Mouse (Mus musculus) intestine, postnatal 0 days (tissue): ENCODE results near the gene Dusp5. TPM values are rescaled to one million over a fixed set of nuclear protein-coding genes. Genes with fewer than 3 reads are reported as not detected.
A peak's percentile ranks its signal among the peaks of the same experiment; 100 is the strongest.

Experiments used
- ATAC-seq: fragments of 200-750 bp; cut with Nextera tagmentation; 2 replicates; pipeline ENCODE4 v1.8.0; 2017; ENCODE audit warnings: mild to moderate bottlenecking, moderate TSS enrichment, moderate library complexity
- H3K27ac ChIP-seq: fragments of 300-500 bp; sonication (generic); 2 replicates; pipeline ENCODE4 v1.5.1; 2014; ENCODE audit warnings: mild to moderate bottlenecking, low read depth, low read length, moderate library complexity
- H3K27me3 ChIP-seq: fragments of 300-500 bp; sonication (generic); replicated peaks from 2 replicates; pipeline ENCODE4 v1.6.1; 2014; ENCODE audit warnings: low read length, mixed read lengths; ENCODE audit not compliant: control insufficient read depth, insufficient read depth
- H3K36me3 ChIP-seq: fragments of 300-500 bp; sonication (generic); 2 replicates; pipeline ENCODE4 v1.6.1; 2014; ENCODE audit warnings: mild to moderate bottlenecking, moderate library complexity; ENCODE audit not compliant: control insufficient read depth, insufficient read depth
- H3K4me1 ChIP-seq: fragments of 300-500 bp; sonication (generic); replicated peaks from 2 replicates; pipeline ENCODE4 v1.6.1; 2014; ENCODE audit warnings: antibody characterized with exemption, low read length, mixed read lengths; ENCODE audit not compliant: control insufficient read depth, insufficient read depth
- H3K4me2 ChIP-seq: fragments of 300-500 bp; sonication (generic); replicated peaks from 2 replicates; pipeline ENCODE4 v1.6.1; 2014; ENCODE audit warnings: low read depth, mild to moderate bottlenecking, moderate library complexity
- H3K4me3 ChIP-seq: fragments of 300-500 bp; sonication (generic); 2 replicates; pipeline ENCODE4 v1.5.1; 2014; ENCODE audit warnings: low read depth, low read length
- H3K9ac ChIP-seq: fragments of 300-500 bp; sonication (generic); 2 replicates; pipeline ENCODE4 v1.6.1; 2014; ENCODE audit warnings: mild to moderate bottlenecking, low read depth, low read length
- H3K9me3 ChIP-seq: fragments of 300-500 bp; sonication (generic); 2 replicates; pipeline ENCODE4 v1.6.1; 2016; ENCODE audit warnings: mixed run types; ENCODE audit not compliant: control insufficient read depth
- CTCF ChIP-seq: sonication (generic); IDR thresholded peaks from 2 replicates; pipeline ENCODE4 v1.5.1; 2016; ENCODE audit warnings: low read depth, mild to moderate bottlenecking, control low read depth, antibody characterized with exemption, moderate library complexity
- WGBS: fragments of 180-500 bp; shearing (Covaris S2); extraction: QIAGEN DNeasy Blood & Tissue Kit; methylation state at CpG from one replicate; pipeline ENCODE4 v1.1.7; 2014; 5-methylcytosine and 5-hydroxymethylcytosine counted together
- polyA plus RNA-seq: library from polyadenylated mRNA; unstranded; fragments of >200 nt; fragmentation: Nextera tagmentation; extraction: Ambion mirVana; gene quantifications from 2 replicates; pipeline ENCODE4 v1.2.1, GENCODE M21; 2015

Gene Dusp5
- polyA plus RNA-seq, 1 experiment from 2014 or later: 12.4 TPM

DNA sequence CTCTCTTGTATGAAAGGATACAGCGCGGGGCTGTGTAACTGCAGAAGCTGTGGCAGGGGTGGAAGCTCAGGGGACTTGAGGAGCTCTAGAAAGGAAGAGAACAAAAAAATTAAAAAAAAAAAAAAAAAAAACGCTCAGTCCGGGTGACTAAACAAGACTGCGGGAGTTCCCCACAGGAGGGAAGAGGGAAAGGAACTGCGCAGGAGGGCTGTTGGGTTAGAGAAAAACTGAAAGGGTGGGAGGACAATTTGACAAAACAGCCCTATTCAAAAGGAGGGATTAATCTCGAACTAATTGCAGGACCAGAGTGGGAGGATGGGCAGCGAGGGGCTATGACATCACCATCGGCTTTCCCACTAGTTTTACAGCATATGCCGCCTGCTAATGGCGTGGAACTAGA is 39.0 kb downstream of the Dusp5 start:
- WGBS: 58% methylated on average over 11 of the region's 11 CpGs
- no peak overlapping the region for H3K4me3 ChIP-seq
- no peak for TF ChIP-seq CTCF
- no peaks in the 10 kb centered on the region for H3K4me1 ChIP-seq
- H3K9me3 ChIP-seq: no peaks in the 10 kb centered on the region
- H3K4me2 ChIP-seq: no peak overlapping the region
- no peak for ATAC-seq
- no peak overlapping the region for H3K27ac ChIP-seq
- no peaks in the 10 kb centered on the region for H3K27me3 ChIP-seq
- H3K36me3 ChIP-seq: no peaks in the 10 kb centered on the region
- H3K9ac ChIP-seq: no peak overlapping the region

- Histone ChIP-seq H3K9me3 (no peaks in the 10 kb centered on the region), H3K27ac (no peak overlapping the region), H3K4me3 (no peak overlapping the region), H3K9ac (no peak overlapping the region), H3K4me2 (no peak overlapping the region), H3K27me3 (no peaks in the 10 kb centered on the region), H3K4me1 (no peaks in the 10 kb centered on the region), H3K36me3 (no peaks in the 10 kb centered on the region)
- TF ChIP-seq CTCF: no peak
- ATAC-seq: peak; percentile 67; the same call in 1 of the 2 replicates
- 69% methylated on average over 3 of the region's 3 CpGs for WGBS
These were observed 39.6 kb downstream of the Dusp5 start for GRCm38 (mm10) chr19:53568553-53568952.

DNA sequence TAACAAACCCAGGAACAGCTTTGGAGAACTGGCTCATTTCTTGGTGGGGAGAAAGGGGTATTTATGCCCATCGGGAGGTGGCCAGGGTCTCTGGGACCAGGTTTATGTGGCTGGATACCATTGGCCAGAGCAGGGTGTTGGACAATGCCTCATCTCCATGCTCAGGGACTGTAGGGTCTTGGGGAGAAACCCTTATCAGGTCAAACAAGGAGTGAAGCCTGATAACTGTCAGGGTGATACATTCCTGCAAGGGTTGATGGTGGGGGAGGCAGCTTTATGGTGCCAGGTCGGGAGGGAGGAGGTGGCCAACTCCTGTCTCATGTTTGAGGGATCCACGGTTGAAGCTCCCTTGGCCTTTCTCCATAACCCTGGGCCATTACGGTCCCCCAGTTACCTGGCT is 42.1 kb downstream of the Dusp5 start:
- H3K4me1 ChIP-seq: no peaks in the 10 kb centered on the region
- no peak overlapping the region for H3K4me2 ChIP-seq
- no peak overlapping the region for H3K27ac ChIP-seq
- WGBS: 53% methylated on average over 4 of the region's 4 CpGs
- H3K27me3 ChIP-seq: no peaks in the 10 kb centered on the region
- no peak for TF ChIP-seq CTCF
- no peaks in the 10 kb centered on the region for H3K36me3 ChIP-seq
- no peak for ATAC-seq
- no peak overlapping the region for H3K9ac ChIP-seq
- no peak overlapping the region for H3K4me3 ChIP-seq
- no peaks in the 10 kb centered on the region for H3K9me3 ChIP-seq

GRCm38 (mm10) chr19:53571501-53572428 is 42.9 kb downstream of the Dusp5 start:
- 67% methylated on average over 18 of the region's 18 CpGs for WGBS
- Histone ChIP-seq H3K27me3 (no peaks in the 10 kb centered on the region), H3K9ac (no peak overlapping the region), H3K36me3 (no peaks in the 10 kb centered on the region), H3K4me2 (no peak overlapping the region), H3K4me3 (no peak overlapping the region), H3K9me3 (no peaks in the 10 kb centered on the region), H3K4me1 (no peaks in the 10 kb centered on the region), H3K27ac (no peak overlapping the region)
- ATAC-seq: no peak
- no peak for TF ChIP-seq CTCF

GRCm38 (mm10) chr19:53572607-53573006 is 43.7 kb downstream of the Dusp5 start:
- H3K36me3 ChIP-seq: no peaks in the 10 kb centered on the region
- no peaks in the 10 kb centered on the region for H3K27me3 ChIP-seq
- ATAC-seq: no peak
- H3K27ac ChIP-seq: no peak overlapping the region
- H3K4me2 ChIP-seq: no peak overlapping the region
- no peaks in the 10 kb centered on the region for H3K4me1 ChIP-seq
- TF ChIP-seq CTCF: no peak
- H3K4me3 ChIP-seq: no peak overlapping the region
- H3K9ac ChIP-seq: no peak overlapping the region
- no peaks in the 10 kb centered on the region for H3K9me3 ChIP-seq
- WGBS: 41% methylated on average over 12 of the region's 12 CpGs

DNA sequence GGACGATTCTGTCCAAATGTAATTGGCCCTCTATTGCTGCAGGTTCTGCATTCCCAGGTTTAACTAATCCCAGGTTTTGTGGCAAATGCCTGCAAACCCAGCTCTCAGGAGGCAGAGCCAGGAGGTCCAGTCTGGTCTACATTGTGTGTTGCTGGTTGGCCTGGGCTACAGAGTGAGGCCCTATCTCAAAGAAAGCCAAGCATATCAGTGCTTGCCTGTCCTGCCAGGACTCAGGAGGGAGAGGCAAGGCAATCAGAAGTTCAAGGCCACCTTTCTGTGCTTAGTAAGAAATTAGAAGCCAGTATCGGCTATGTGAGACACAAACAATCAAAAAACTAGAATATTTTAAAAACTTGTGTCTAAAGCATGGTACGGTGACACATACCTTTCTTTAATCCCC is 44.2 kb downstream of the Dusp5 start:
- Histone ChIP-seq H3K27ac (no peak overlapping the region), H3K4me2 (no peak overlapping the region), H3K27me3 (no peaks in the 10 kb centered on the region), H3K4me3 (no peak overlapping the region), H3K9ac (no peak overlapping the region), H3K36me3 (no peaks in the 10 kb centered on the region), H3K9me3 (no peaks in the 10 kb centered on the region), H3K4me1 (no peaks in the 10 kb centered on the region)
- no peak for TF ChIP-seq CTCF
- WGBS: 74% methylated on average over 3 of the region's 3 CpGs
- no peak for ATAC-seq
